ENCODE assay signal across 15 mouse cellular contexts in genomic region chr12:76362303-76362676, GRCm38 (mm10). TPM values are rescaled to one million over a fixed set of nuclear protein-coding genes. Genes with fewer than 3 reads are reported as not detected.
A peak's percentile ranks its signal among the peaks of the same experiment; 100 is the strongest.
DNase-seq lines count a peak whose midpoint lies in the region; ATAC-seq and TF ChIP-seq lines count a peak whose summit lies in the region.
"Had no signal": no experiment of that assay in that cellular context is flagged by ENCODE, and none has a peak within 500 bp of the region (broad histone marks: within the 10 kb centered on the region; RNA-seq: fewer than 3 reads in every experiment).

No protein-coding gene starts in this region.

- ATAC-seq in erythroid progenitor cell, adult 5-6 weeks (replicated peaks; ENCODE audit: low FRiP score, poor library complexity, severe bottlenecking), result peak; percentile 40; the same call in 1 of the 2 replicates
- ATAC-seq: forebrain, embryonic 14.5 days; midbrain, embryonic 15.5 days had no signal

- peak overlapping the region; percentile 100 for H3K27ac ChIP-seq in thymus, adult 2 months (ENCODE audit: control insufficient read depth, insufficient read depth, low read length)
- H3K27ac ChIP-seq: hindbrain, embryonic 12.5 days; kidney, postnatal 0 days; midbrain, embryonic 15.5 days had no signal

- H3K4me3 ChIP-seq in thymus, adult 2 months (ENCODE audit: control insufficient read depth, insufficient read depth, low read length), result peak overlapping the region; percentile 47
- H3K4me3 ChIP-seq in megakaryocyte, embryonic 14.5 days (replicated peaks), result peak overlapping the region; percentile 88
- H3K4me3 ChIP-seq: hindbrain, embryonic 12.5 days; midbrain, embryonic 15.5 days had no signal

- H3K36me3 ChIP-seq in thymus, adult 2 months (ENCODE audit: control insufficient read depth, insufficient read depth, low read length), result no peaks in the 10 kb centered on the region
- H3K36me3 ChIP-seq in megakaryocyte, embryonic 14.5 days (replicated peaks; ENCODE audit: low read length), result peaks cover 16% of the 10 kb centered on the region
- H3K36me3 ChIP-seq: midbrain, embryonic 15.5 days had no signal

- no peak for TF ChIP-seq POLR2A in thymus, adult 2 months (IDR thresholded peaks at IDR 0.05; ENCODE audit: control insufficient read depth, extremely low read depth, insufficient read depth, low read length, poor library complexity)

- H3K27me3 ChIP-seq in thymus, adult 2 months (ENCODE audit: control insufficient read depth, insufficient read depth, low read length), result no peaks in the 10 kb centered on the region
- H3K27me3 ChIP-seq in megakaryocyte, embryonic 14.5 days (replicated peaks), result no peaks in the 10 kb centered on the region
- H3K27me3 ChIP-seq: hindbrain, embryonic 12.5 days; midbrain, embryonic 15.5 days had no signal

- intact Hi-C loops in left cerebral cortex, postnatal 4 days (cut with DNase I), result loop anchor here (10.0 kb wide), 1 partner anchor 113 kb away; no protein-coding TSS in a partner anchor

- no peak for TF ChIP-seq CTCF in thymus, adult 2 months (IDR thresholded peaks at IDR 0.05; ENCODE audit: borderline replicate concordance, control insufficient read depth, extremely low read depth, insufficient read depth, low read length, poor library complexity)

- H3K4me1 ChIP-seq in thymus, adult 2 months (replicated peaks; ENCODE audit: control insufficient read depth, insufficient read depth, low read length), result peaks cover 29% of the 10 kb centered on the region
- peaks cover 84% of the 10 kb centered on the region for H3K4me1 ChIP-seq in megakaryocyte, embryonic 14.5 days

- 6% methylated on average over 9 of the region's 9 CpGs for WGBS in thymus, adult 2 months

- H3K9me3 ChIP-seq in megakaryocyte, embryonic 14.5 days, result no peaks in the 10 kb centered on the region; the same call in 1 of the 2 replicates
- H3K9me3 ChIP-seq: hindbrain, embryonic 12.5 days; midbrain, embryonic 15.5 days had no signal

- no peak for DNase-seq in thymus, adult 2 months
- DNase-seq in thymus, adult 18-20 months, result no peak
- peak; percentile 43 for DNase-seq in thymus, postnatal 4 days
- no peak for DNase-seq in layer of hippocampus, adult 9-11 months
- no peak for DNase-seq in left cerebral cortex, postnatal 4 days
- DNase-seq in left cerebral cortex, adult 11 months (ENCODE audit: low spot score), result no peak
- DNase-seq: heart, adult 18-20 months; lung, embryonic 14.5 days had no signal

RNA-seq across cellular contexts. Expression of gene Zbtb25, which starts 7.1 kb away (rescaled TPM):
- 22.1 and 28.7 TPM in 2 replicates for polyA plus RNA-seq in thymus, adult 2 months (2012; rRNA removed)
- 11.9 and 43.6 TPM in 2 replicates for total RNA-seq in erythroid progenitor cell, adult 5-6 weeks (2015; ENCODE audit: low replicate concordance)
- 4.0 and 8.6 TPM in 2 replicates for total RNA-seq in erythroid progenitor cell, adult 5-6 weeks (2017; ENCODE audit: low replicate concordance)
- 2.4 and 7.2 TPM in 2 replicates for polyA plus RNA-seq in megakaryocyte, embryonic 14.5 days (2012; ENCODE audit: insufficient read depth, low replicate concordance)
- 10 to 100 TPM; 19.0 to 22.2 TPM for total RNA-seq in left cerebral cortex, postnatal 4 days (2021)

RNA-seq across cellular contexts. Expression of gene Zbtb1, which starts 7.8 kb away (rescaled TPM):
- 7.2 and 8.0 TPM in 2 replicates for polyA plus RNA-seq in thymus, adult 2 months (2012; rRNA removed)
- 9.7 and 10.9 TPM in 2 replicates for total RNA-seq in erythroid progenitor cell, adult 5-6 weeks (2015; ENCODE audit: low replicate concordance)
- 8.6 and 9.5 TPM in 2 replicates for total RNA-seq in erythroid progenitor cell, adult 5-6 weeks (2017; ENCODE audit: low replicate concordance)
- 0.79 and 4.7 TPM in 2 replicates for polyA plus RNA-seq in megakaryocyte, embryonic 14.5 days (2012; ENCODE audit: insufficient read depth, low replicate concordance)
- total RNA-seq in left cerebral cortex, postnatal 4 days (2021), result 1 to 10 TPM; 3.7 to 4.6 TPM

RNA-seq across cellular contexts. Expression of gene Akap5, which starts 37.6 kb away (rescaled TPM):
- 0.08 and 0.16 TPM in 2 replicates for polyA plus RNA-seq in thymus, adult 2 months (2012; rRNA removed)
- total RNA-seq in erythroid progenitor cell, adult 5-6 weeks (2015; ENCODE audit: low replicate concordance), result not detected in 2 replicates
- total RNA-seq in erythroid progenitor cell, adult 5-6 weeks (2017; ENCODE audit: low replicate concordance), result 0.26 TPM in 1 of 2 replicates, not detected in the other
- 0.63 TPM in 1 of 2 replicates, not detected in the other for polyA plus RNA-seq in megakaryocyte, embryonic 14.5 days (2012; ENCODE audit: insufficient read depth, low replicate concordance)
- total RNA-seq in left cerebral cortex, postnatal 4 days (2021), result 10 to 100 TPM; 29.9 to 37.0 TPM

RNA-seq across cellular contexts. Expression of gene Hspa2, which starts 41.7 kb away (rescaled TPM):
- polyA plus RNA-seq in thymus, adult 2 months (2012; rRNA removed), result 5.1 and 6.0 TPM in 2 replicates
- 1.7 TPM in 1 of 2 replicates, not detected in the other for total RNA-seq in erythroid progenitor cell, adult 5-6 weeks (2015; ENCODE audit: low replicate concordance)
- 3.2 and 3.3 TPM in 2 replicates for total RNA-seq in erythroid progenitor cell, adult 5-6 weeks (2017; ENCODE audit: low replicate concordance)
- 2.9 and 5.8 TPM in 2 replicates for polyA plus RNA-seq in megakaryocyte, embryonic 14.5 days (2012; ENCODE audit: insufficient read depth, low replicate concordance)
- total RNA-seq in left cerebral cortex, postnatal 4 days (2021), result 10 to 100 TPM in 1 of 2 experiments, 1 to 10 TPM in 1; 10.0 to 11.3 TPM

RNA-seq across cellular contexts. Expression of gene Ppp1r36, which starts 55.0 kb away (rescaled TPM):
- not detected in 2 replicates for polyA plus RNA-seq in thymus, adult 2 months (2012; rRNA removed)
- not detected in 2 replicates for total RNA-seq in erythroid progenitor cell, adult 5-6 weeks (2015; ENCODE audit: low replicate concordance)
- total RNA-seq in erythroid progenitor cell, adult 5-6 weeks (2017; ENCODE audit: low replicate concordance), result not detected in 2 replicates
- polyA plus RNA-seq in megakaryocyte, embryonic 14.5 days (2012; ENCODE audit: insufficient read depth, low replicate concordance), result not detected in 2 replicates
- under 1 TPM; 0.48 to 0.88 TPM for total RNA-seq in left cerebral cortex, postnatal 4 days (2021)
- polyA plus RNA-seq: small intestine, adult 2 months had no signal

Comparison
In these comparisons a context has a peak if more than half of its experiments do, and no peak if none do; other contexts are left out.
1. RNA of gene Akap5, which starts 37.6 kb away (total RNA-seq): 29.9 to 37.0 TPM in left cerebral cortex, postnatal 4 days; 0.26 TPM in erythroid progenitor cell, adult 5-6 weeks; every median in the first group is over 10 times any median in the second.